Mouse (Mus musculus) layer of hippocampus, adult 8-10 months (tissue): ENCODE data around the gene Ddx56. TPM values are rescaled to one million over a fixed set of nuclear protein-coding genes. Genes with fewer than 3 reads are reported as not detected.
"Not testable (repeated sequence)": the region's sequence is repeated elsewhere in the genome, so short reads cannot be mapped to it uniquely, and the experiment has no call there.

Source experiments
- DNase-seq, 2 experiments: peaks; one replicate each; pipeline ENCODE4 v3.0.0; 2022; ENCODE audit warnings: low spot score in 2 of 2
- total RNA-seq, 4 experiments: library from RNA; stranded (reverse); gene quantifications; 2 replicates each; pipeline ENCODE4 v1.2.4; 2022

Gene Ddx56
- total RNA-seq, 4 experiments from 2014 or later: 45.9 to 52.9 (median 47.5) TPM

- no peak for DNase-seq
These were observed 951 bp downstream of the Ddx56 start for GRCm38 (mm10) chr11:6266621-6267020.

- DNase-seq: peak in 1 of 2 experiments; percentile 80
These were observed 6.0 kb downstream of the Ddx56 start for GRCm38 (mm10) chr11:6261434-6262082.

- no peak for DNase-seq
These were observed 8.2 kb downstream of the Ddx56 start for GRCm38 (mm10) chr11:6259413-6259812.

GRCm38 (mm10) chr11:6256490-6257072, 11.0 kb downstream of the Ddx56 start:
- DNase-seq: no peak

- DNase-seq: not testable (repeated sequence)
These were observed 13.0 kb downstream of the Ddx56 start for GRCm38 (mm10) chr11:6254602-6255001.

- no peak for DNase-seq
These were observed 14.7 kb downstream of the Ddx56 start for GRCm38 (mm10) chr11:6252824-6253223.

- DNase-seq: no peak
These were observed 15.3 kb downstream of the Ddx56 start for GRCm38 (mm10) chr11:6252248-6252647.

GRCm38 (mm10) chr11:6244707-6245106, 22.9 kb downstream of the Ddx56 start:
- no peak for DNase-seq

- DNase-seq: no peak
These were observed 34.5 kb downstream of the Ddx56 start for GRCm38 (mm10) chr11:6233025-6233424.

GRCm38 (mm10) chr11:6230012-6230411, 37.6 kb downstream of the Ddx56 start, which contains the start of gene Npc1l1:
TSS of gene Npc1l1 (minus strand) at chr11:6230143.
- DNase-seq: no peak

- DNase-seq: peak; percentile 17 to 38
These were observed 42.9 kb downstream of the Ddx56 start for GRCm38 (mm10) chr11:6224541-6225229.

GRCm38 (mm10) chr11:6222187-6222586, 45.4 kb downstream of the Ddx56 start:
- DNase-seq: no peak

- no peak for DNase-seq
These were observed 47.6 kb downstream of the Ddx56 start for GRCm38 (mm10) chr11:6219967-6220366.

- DNase-seq: no peak
These were observed 49.2 kb downstream of the Ddx56 start for GRCm38 (mm10) chr11:6218189-6218896.

- DNase-seq: no peak
These were observed 50.7 kb downstream of the Ddx56 start for GRCm38 (mm10) chr11:6216834-6217233.

Other genes starting within 250 kb of the Ddx56 start
- gene Camk2b, start 201.4 kb downstream of the Ddx56 start, total RNA-seq: 1,000 to 10,000 TPM in 2 of 4 experiments, 100 to 1,000 TPM in 2; 958 to 1,016 (median 997) TPM
- gene A730071L15Rik, start 67.7 kb downstream of the Ddx56 start, total RNA-seq: under 1 TPM; 0.27 to 0.39 (median 0.29) TPM
- gene Nudcd3, start 67.4 kb downstream of the Ddx56 start, total RNA-seq: 100 to 1,000 TPM; 124 to 133 (median 129) TPM
- gene Npc1l1, start 37.6 kb downstream of the Ddx56 start, total RNA-seq: under 1 TPM; 0.11 to 0.68 (median 0.48) TPM
- 100 to 1,000 TPM in 2 of 4 experiments, 10 to 100 TPM in 2; 96.3 to 107 (median 101) TPM for gene Tmed4, start 7.1 kb upstream of the Ddx56 start, total RNA-seq
- gene Ogdh, start 23.9 kb upstream of the Ddx56 start, total RNA-seq: 100 to 1,000 TPM; 218 to 238 (median 227) TPM
- 100 to 1,000 TPM; 157 to 169 (median 159) TPM for gene Zmiz2, start 121.3 kb upstream of the Ddx56 start, total RNA-seq
- 1,000 to 10,000 TPM; 1,319 to 1,646 (median 1,558) TPM for gene Ppia, start 147.7 kb upstream of the Ddx56 start, total RNA-seq
- 10 to 100 TPM; 26.4 to 39.8 (median 36.9) TPM for gene H2afv, start 176.7 kb upstream of the Ddx56 start, total RNA-seq
- 100 to 1,000 TPM; 202 to 239 (median 220) TPM for gene Purb, start 208.1 kb upstream of the Ddx56 start, total RNA-seq